Mouse (Mus musculus) adrenal gland, adult 8-10 months (tissue): ENCODE data around the gene Fgfr2. TPM values are rescaled to one million over a fixed set of nuclear protein-coding genes. Genes with fewer than 3 reads are reported as not detected.

ENCODE experiments used
- DNase-seq: peaks from one replicate; pipeline ENCODE4 v3.0.0; 2022
- total RNA-seq, 4 experiments: library from RNA; stranded (reverse); gene quantifications; 2 replicates each; pipeline ENCODE4 v1.2.4; 2022

The Fgfr2 gene
- total RNA-seq, 4 experiments from 2014 or later, result 193 to 471 (median 262) TPM

GRCm38 (mm10) chr7:132145227-132145800 lies 977.8 kb downstream of the Fgfr2 start:
- no peak for DNase-seq

- DNase-seq, result no peak
These were observed 994.5 kb downstream of the Fgfr2 start for GRCm38 (mm10) chr7:132128687-132129086.

GRCm38 (mm10) chr7:132124948-132125347 lies 998.2 kb downstream of the Fgfr2 start:
- DNase-seq, result no peak

GRCm38 (mm10) chr7:132123211-132123610 lies 999.9 kb downstream of the Fgfr2 start:
- no peak for DNase-seq

GRCm38 (mm10) chr7:132119817-132120216 lies 1003.3 kb downstream of the Fgfr2 start:
- no peak for DNase-seq

- DNase-seq, result no peak
These were observed 1011.4 kb downstream of the Fgfr2 start for GRCm38 (mm10) chr7:132111770-132112169.

- DNase-seq, result no peak
These were observed 1012.8 kb downstream of the Fgfr2 start for GRCm38 (mm10) chr7:132110308-132110707.

GRCm38 (mm10) chr7:132106891-132107290 lies 1016.3 kb downstream of the Fgfr2 start:
- no peak for DNase-seq

- DNase-seq, result no peak
These were observed 1017.8 kb downstream of the Fgfr2 start for GRCm38 (mm10) chr7:132105326-132105725.

- no peak for DNase-seq
These were observed 1024.7 kb downstream of the Fgfr2 start for GRCm38 (mm10) chr7:132098441-132098840.

GRCm38 (mm10) chr7:132094666-132095065 lies 1028.5 kb downstream of the Fgfr2 start:
- no peak for DNase-seq

GRCm38 (mm10) chr7:132091551-132091950 lies 1031.6 kb downstream of the Fgfr2 start:
- DNase-seq, result no peak

- DNase-seq, result no peak
These were observed 1034.5 kb downstream of the Fgfr2 start for GRCm38 (mm10) chr7:132088606-132089005.

GRCm38 (mm10) chr7:132088181-132088580 lies 1035.0 kb downstream of the Fgfr2 start:
- no peak for DNase-seq

- DNase-seq, result no peak
These were observed 1047.3 kb downstream of the Fgfr2 start for GRCm38 (mm10) chr7:132075825-132076224.

- no peak for DNase-seq
These were observed 1048.6 kb downstream of the Fgfr2 start for GRCm38 (mm10) chr7:132074503-132074902.

- peak; percentile 41 for DNase-seq
These were observed 1052.1 kb downstream of the Fgfr2 start for GRCm38 (mm10) chr7:132070877-132071625.

- no peak for DNase-seq
These were observed 1055.2 kb downstream of the Fgfr2 start for GRCm38 (mm10) chr7:132067951-132068350.

GRCm38 (mm10) chr7:132067511-132067910 lies 1055.6 kb downstream of the Fgfr2 start:
- DNase-seq, result peak; percentile 21

- no peak for DNase-seq
These were observed 1063.0 kb downstream of the Fgfr2 start for GRCm38 (mm10) chr7:132060116-132060515.

- DNase-seq, result no peak
These were observed 1066.6 kb downstream of the Fgfr2 start for GRCm38 (mm10) chr7:132056565-132056964.

GRCm38 (mm10) chr7:132046662-132047061 lies 1076.5 kb downstream of the Fgfr2 start:
- DNase-seq, result no peak

- DNase-seq, result no peak
These were observed 1091.1 kb downstream of the Fgfr2 start for GRCm38 (mm10) chr7:132031940-132032531.

- DNase-seq, result peak; percentile 31
These were observed 1096.5 kb downstream of the Fgfr2 start for GRCm38 (mm10) chr7:132026671-132027070.
